Mouse (Mus musculus): Measurements from ENCODE around the gene Mmp15.

Mmp15 gene

GRCm38 (mm10) chr8:95344668-95345067 is 7.4 kb upstream of the Mmp15 start:
- DNase-seq, result no peak

- DNase-seq, result peak; percentile 59 to 86
Observed at GRCm38 (mm10) chr8:95346643-95347545, 5.2 kb upstream of the Mmp15 start.

GRCm38 (mm10) chr8:95348356-95348755 is 3.7 kb upstream of the Mmp15 start:
- no peak for DNase-seq

GRCm38 (mm10) chr8:95348811-95349630 is 3.0 kb upstream of the Mmp15 start:
- DNase-seq, result peak; percentile 81 to 86

GRCm38 (mm10) chr8:95351461-95351860 is 607 bp upstream of the Mmp15 start:
- no peak for DNase-seq

GRCm38 (mm10) chr8:95352871-95353866 is 1.1 kb downstream of the Mmp15 start:
- DNase-seq, result peak; percentile 45 to 57

GRCm38 (mm10) chr8:95354606-95355005 is 2.5 kb downstream of the Mmp15 start:
- DNase-seq, result no peak

GRCm38 (mm10) chr8:95358550-95359411 is 6.7 kb downstream of the Mmp15 start:
- DNase-seq, result no peak

GRCm38 (mm10) chr8:95360181-95361015 is 8.3 kb downstream of the Mmp15 start:
- DNase-seq, result no peak

- no peak for DNase-seq
Observed at GRCm38 (mm10) chr8:95361016-95361341, 8.9 kb downstream of the Mmp15 start.

GRCm38 (mm10) chr8:95362272-95362671 is 10.2 kb downstream of the Mmp15 start:
- no peak for DNase-seq

GRCm38 (mm10) chr8:95363849-95364248 is 11.8 kb downstream of the Mmp15 start:
- no peak for DNase-seq

GRCm38 (mm10) chr8:95369581-95370326 is 17.7 kb downstream of the Mmp15 start:
- no peak for DNase-seq

- DNase-seq, result no peak
Observed at GRCm38 (mm10) chr8:95373389-95374002, 21.4 kb downstream of the Mmp15 start.

GRCm38 (mm10) chr8:95374429-95374828 is 22.4 kb downstream of the Mmp15 start:
- no peak for DNase-seq

GRCm38 (mm10) chr8:95375374-95375930 is 23.4 kb downstream of the Mmp15 start:
- DNase-seq, result no peak

GRCm38 (mm10) chr8:95376309-95376999 is 24.4 kb downstream of the Mmp15 start:
- DNase-seq, result no peak

- DNase-seq, result no peak
Observed at GRCm38 (mm10) chr8:95377101-95377500, 25.0 kb downstream of the Mmp15 start.
